Mouse (Mus musculus) lung, postnatal 0 days (tissue): ENCODE measurements at regions not wholly inside any gene's neighbourhood (a gene's known extent, or its start where the extent isn't known, plus 50 kb on each side); places are given as distances from the start of the nearest gene placed in this dataset.

Source experiments
- ATAC-seq: fragments of 200-750 bp; cut with Nextera tagmentation; 2 replicates; pipeline ENCODE4 v1.8.0; 2017; ENCODE audit warnings: moderate library complexity
- DNase-seq: peaks from one replicate; pipeline ENCODE4 v3.0.0-alpha.2; 2016; ENCODE audit warnings: low spot score
- H3K27ac ChIP-seq: fragments of 300-500 bp; sonication (generic); 2 replicates; pipeline ENCODE4 v1.5.1; 2014; ENCODE audit warnings: antibody characterized with exemption, mild to moderate bottlenecking, low read length, mixed read lengths
- H3K27me3 ChIP-seq: fragments of 300-500 bp; sonication (generic); replicated peaks from 2 replicates; pipeline ENCODE4 v1.6.1; 2014; ENCODE audit warnings: low read length, mixed read lengths; ENCODE audit not compliant: insufficient read depth
- H3K36me3 ChIP-seq: fragments of 300-500 bp; sonication (generic); 2 replicates; pipeline ENCODE4 v1.6.1; 2014; ENCODE audit warnings: low read length, mixed read lengths; ENCODE audit not compliant: insufficient read depth
- H3K4me1 ChIP-seq: fragments of 300-500 bp; sonication (generic); 2 replicates; pipeline ENCODE4 v1.6.1; 2014; ENCODE audit warnings: antibody characterized with exemption, low read depth, low read length, mixed read lengths; ENCODE audit not compliant: insufficient read depth
- H3K4me2 ChIP-seq: fragments of 300-500 bp; sonication (generic); replicated peaks from 2 replicates; pipeline ENCODE4 v1.6.1; 2014; ENCODE audit warnings: low read depth, mild to moderate bottlenecking, low read length, moderate library complexity, mixed read lengths
- H3K4me3 ChIP-seq: fragments of 300-500 bp; sonication (generic); 2 replicates; pipeline ENCODE4 v1.5.1; 2014; ENCODE audit warnings: low read depth, low read length
- H3K9ac ChIP-seq: fragments of 300-500 bp; sonication (generic); replicated peaks from 2 replicates; pipeline ENCODE4 v1.6.1; 2014; ENCODE audit warnings: low read depth, mild to moderate bottlenecking
- H3K9me3 ChIP-seq: fragments of 300-500 bp; sonication (generic); 2 replicates; pipeline ENCODE4 v1.6.1; 2016; ENCODE audit warnings: low read length, mixed read lengths
- CTCF ChIP-seq: IDR thresholded peaks from 2 replicates; pipeline ENCODE4 v1.5.1; 2016; ENCODE audit warnings: antibody characterized with exemption, mild to moderate bottlenecking
- EP300 ChIP-seq: IDR thresholded peaks from 2 replicates; pipeline ENCODE4 v1.6.1; 2016; ENCODE audit warnings: antibody characterized with exemption, mild to moderate bottlenecking, control low read depth
- WGBS: fragments of 180-500 bp; shearing (Covaris S2); extraction: QIAGEN DNeasy Blood & Tissue Kit; methylation state at CpG from one replicate; pipeline ENCODE4 v1.1.7; 2014; 5-methylcytosine and 5-hydroxymethylcytosine counted together

DNA sequence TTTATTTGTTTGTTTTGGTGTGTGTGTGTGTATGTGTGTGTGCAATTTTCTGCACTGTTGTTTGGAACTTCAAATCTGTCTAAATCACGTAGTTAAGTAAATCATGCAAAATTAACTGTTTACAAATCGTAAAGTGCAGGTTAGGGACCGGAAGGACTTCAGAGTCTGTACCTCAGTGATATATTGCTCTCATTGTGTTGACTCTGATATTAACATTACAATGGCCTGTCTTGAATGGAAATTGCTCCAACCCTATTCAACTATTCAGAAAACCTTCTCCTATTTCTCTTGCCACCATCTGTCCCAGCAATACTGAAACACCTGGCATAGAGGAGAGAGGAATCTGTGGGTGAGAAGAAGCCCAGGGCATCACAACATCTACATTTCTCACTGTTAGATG lies 1624.4 kb upstream of the Slc10a2 start:
- Histone ChIP-seq H3K4me1 (no peaks in the 10 kb centered on the region), H3K27me3 (no peaks in the 10 kb centered on the region), H3K9me3 (no peaks in the 10 kb centered on the region), H3K4me2 (no peak overlapping the region), H3K4me3 (no peak overlapping the region), H3K27ac (no peak overlapping the region), H3K36me3 (no peaks in the 10 kb centered on the region), H3K9ac (no peak overlapping the region)
- ATAC-seq = no peak
- TF ChIP-seq CTCF (no peak), EP300 (no peak)
- WGBS = 82% methylated on average over 3 of the region's 3 CpGs
- no peak for DNase-seq

DNA sequence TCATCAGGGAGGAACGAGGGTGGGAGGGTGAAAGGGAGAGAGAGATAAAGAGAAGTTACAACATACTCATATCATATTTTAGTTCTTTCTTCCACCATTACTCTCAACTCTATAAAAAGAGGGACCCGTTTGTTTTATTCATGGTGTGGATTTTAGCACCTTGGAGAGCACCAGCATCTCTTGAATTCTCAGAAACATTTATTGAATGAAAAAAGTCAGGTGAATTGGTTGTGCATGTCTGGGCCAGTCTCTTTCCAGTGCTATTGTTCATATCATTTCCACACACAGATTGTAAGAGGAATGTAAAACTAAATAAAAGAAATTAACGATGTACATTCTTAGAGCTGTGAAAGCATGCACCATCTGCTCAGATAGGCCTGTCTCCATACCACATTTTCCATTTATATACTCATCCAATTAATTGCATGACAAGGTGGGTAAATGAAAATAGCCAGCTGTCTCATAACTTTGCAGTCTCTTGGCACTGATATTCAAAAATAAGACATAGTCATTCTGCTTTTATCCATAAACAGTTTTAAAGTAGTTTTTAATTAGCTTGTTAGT lies 1603.8 kb upstream of the Slc10a2 start:
- Histone ChIP-seq H3K4me2 (no peak overlapping the region), H3K9me3 (no peaks in the 10 kb centered on the region), H3K36me3 (no peaks in the 10 kb centered on the region), H3K27ac (no peak overlapping the region), H3K27me3 (no peaks in the 10 kb centered on the region), H3K4me1 (no peaks in the 10 kb centered on the region), H3K9ac (no peak overlapping the region), H3K4me3 (no peak overlapping the region)
- no peak for TF ChIP-seq CTCF
- TF ChIP-seq EP300 = no peak
- DNase-seq = no peak
- ATAC-seq = no peak
- WGBS = 45% methylated on average over 3 of the region's 3 CpGs

DNA sequence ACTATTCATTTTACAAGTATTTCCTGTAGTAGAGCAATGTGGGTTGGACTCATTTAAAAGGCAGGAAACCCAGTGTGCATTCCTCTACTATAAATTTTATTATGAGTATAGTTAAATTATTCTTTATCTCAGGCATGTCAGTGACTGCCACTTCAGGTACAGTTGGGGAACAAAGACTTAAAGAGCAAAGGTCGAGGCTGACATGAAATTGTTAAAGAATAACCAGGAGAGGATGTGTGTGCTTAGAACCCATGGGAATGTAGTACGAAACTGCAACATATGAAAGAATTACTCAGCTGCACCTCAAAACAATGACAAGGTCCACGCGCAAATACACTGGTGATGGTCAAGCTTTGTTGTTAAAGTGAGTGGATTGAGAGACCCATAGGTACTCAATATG lies 1583.4 kb upstream of the Slc10a2 start:
- DNase-seq (no peak), ATAC-seq (no peak)
- H3K4me1 ChIP-seq = no peaks in the 10 kb centered on the region
- H3K27me3 ChIP-seq = no peaks in the 10 kb centered on the region
- H3K27ac ChIP-seq = no peak overlapping the region
- H3K4me3 ChIP-seq = no peak overlapping the region
- no peak overlapping the region for H3K9ac ChIP-seq
- TF ChIP-seq EP300 (no peak), CTCF (no peak)
- no peak overlapping the region for H3K4me2 ChIP-seq
- WGBS = 73% methylated on average over 4 of the region's 4 CpGs
- H3K9me3 ChIP-seq = no peaks in the 10 kb centered on the region
- H3K36me3 ChIP-seq = no peaks in the 10 kb centered on the region

DNA sequence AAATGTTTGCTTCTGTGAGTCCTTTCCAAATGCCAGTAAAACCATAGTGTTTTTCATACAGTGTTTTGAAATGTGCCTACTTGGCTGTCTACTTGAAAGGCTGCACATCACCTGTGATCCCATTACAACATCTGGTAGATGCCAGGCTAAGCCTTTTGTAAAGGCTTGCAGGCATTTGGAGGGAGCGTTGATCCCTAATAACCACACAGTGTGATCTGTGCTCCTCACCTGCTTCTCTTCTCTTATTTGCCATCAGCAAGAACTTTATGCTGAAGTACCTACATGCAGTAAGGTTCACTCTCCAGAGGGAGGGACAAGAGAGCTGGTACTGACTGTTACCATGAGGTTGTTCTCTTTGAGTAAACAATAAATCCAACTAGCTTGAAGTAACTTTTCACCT lies 1553.7 kb upstream of the Slc10a2 start:
- H3K36me3 ChIP-seq = no peaks in the 10 kb centered on the region
- no peak overlapping the region for H3K9ac ChIP-seq
- DNase-seq (no peak), ATAC-seq (no peak)
- H3K4me1 ChIP-seq = no peaks in the 10 kb centered on the region
- no peak overlapping the region for H3K4me2 ChIP-seq
- H3K9me3 ChIP-seq = no peaks in the 10 kb centered on the region
- no peak for TF ChIP-seq CTCF
- H3K27me3 ChIP-seq = no peaks in the 10 kb centered on the region
- H3K27ac ChIP-seq = no peak overlapping the region
- no peak overlapping the region for H3K4me3 ChIP-seq
- WGBS = 76% methylated on average over 1 of the region's 1 CpGs

DNA sequence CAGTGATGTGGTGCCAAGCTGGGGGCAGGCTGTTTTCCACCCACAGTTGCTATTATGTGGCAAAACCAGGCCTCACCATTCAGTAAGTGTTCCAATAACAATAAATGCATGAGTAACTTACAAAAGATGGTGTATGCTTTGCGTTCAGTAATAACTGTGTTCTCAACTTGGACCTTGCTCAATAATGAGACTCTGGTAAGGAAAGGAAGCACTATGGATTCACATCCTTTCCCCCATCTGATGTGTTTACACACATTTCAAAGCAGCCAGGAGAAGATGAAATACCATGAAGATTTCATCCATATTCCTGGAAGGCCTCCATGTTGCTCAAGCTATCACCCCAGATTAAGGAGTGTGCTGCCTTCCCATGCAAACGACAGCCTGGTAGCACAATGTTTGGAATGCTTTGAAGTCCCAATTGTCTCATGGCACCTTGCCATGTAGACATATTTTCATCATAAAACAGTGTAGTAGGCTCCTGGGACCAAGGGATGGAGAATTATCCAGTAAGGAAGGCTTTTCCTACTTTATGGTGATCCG lies 1552.4 kb upstream of the Slc10a2 start:
- Histone ChIP-seq H3K36me3 (no peaks in the 10 kb centered on the region), H3K4me3 (no peak overlapping the region), H3K27me3 (no peaks in the 10 kb centered on the region), H3K4me2 (no peak overlapping the region), H3K4me1 (no peaks in the 10 kb centered on the region), H3K9me3 (no peaks in the 10 kb centered on the region), H3K27ac (no peak overlapping the region), H3K9ac (no peak overlapping the region)
- no peak for TF ChIP-seq EP300
- TF ChIP-seq CTCF = no peak
- DNase-seq (no peak), ATAC-seq (no peak)
- 43% methylated on average over 3 of the region's 3 CpGs for WGBS

DNA sequence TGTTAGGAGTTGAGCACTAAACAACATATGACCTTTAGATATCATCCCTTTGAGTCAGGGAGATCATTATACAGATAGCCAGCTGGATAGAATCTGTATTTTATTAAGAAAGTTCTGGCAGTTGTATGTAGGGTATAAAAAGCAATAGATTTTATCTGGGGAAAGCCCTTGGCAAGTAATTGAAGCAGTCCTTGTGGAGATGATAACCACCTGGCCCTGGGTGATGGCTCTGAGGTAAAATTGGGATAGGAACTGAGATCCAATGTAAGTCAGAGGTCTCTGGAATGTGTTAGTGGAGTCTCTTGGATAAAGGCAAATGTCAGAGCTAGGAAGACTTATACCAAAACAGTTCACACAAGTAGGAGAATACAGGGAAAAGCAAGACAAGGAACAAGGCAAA lies 1547.0 kb upstream of the Slc10a2 start:
- TF ChIP-seq CTCF (no peak), EP300 (no peak)
- Histone ChIP-seq H3K9ac (no peak overlapping the region), H3K4me1 (no peaks in the 10 kb centered on the region), H3K4me2 (no peak overlapping the region), H3K27ac (no peak overlapping the region), H3K27me3 (no peaks in the 10 kb centered on the region), H3K9me3 (no peaks in the 10 kb centered on the region), H3K4me3 (no peak overlapping the region), H3K36me3 (no peaks in the 10 kb centered on the region)
- ATAC-seq = no peak
- DNase-seq = peak; percentile 3

DNA sequence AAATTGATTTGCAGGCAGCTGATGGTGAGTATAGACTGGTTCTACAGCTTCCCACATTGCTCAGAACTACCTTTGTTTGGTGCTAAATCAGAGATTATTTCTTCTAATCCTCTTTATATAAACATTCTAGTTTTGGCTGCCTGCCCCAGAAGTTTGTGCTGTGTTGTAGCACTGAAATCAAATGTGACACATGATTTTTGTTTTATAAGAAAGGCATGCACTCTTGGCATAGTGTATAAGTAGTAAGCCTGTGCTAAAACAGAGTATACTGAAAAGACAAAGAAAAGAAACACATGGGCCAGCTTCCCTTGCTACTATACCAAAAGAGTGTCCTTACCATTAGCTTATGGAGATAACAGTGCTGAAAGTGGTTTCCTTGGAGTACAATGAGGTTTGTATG lies 1542.9 kb upstream of the Slc10a2 start:
- Histone ChIP-seq H3K9ac (no peak overlapping the region), H3K36me3 (no peaks in the 10 kb centered on the region), H3K27ac (no peak overlapping the region), H3K4me1 (no peaks in the 10 kb centered on the region), H3K4me3 (no peak overlapping the region), H3K27me3 (no peaks in the 10 kb centered on the region), H3K9me3 (no peaks in the 10 kb centered on the region), H3K4me2 (no peak overlapping the region)
- TF ChIP-seq EP300 = no peak
- TF ChIP-seq CTCF = no peak
- DNase-seq (peak; percentile 3), ATAC-seq (no peak)
